Mouse (Mus musculus): ENCODE measurements at regions not wholly inside any gene's neighbourhood (a gene's known extent, or its start where the extent isn't known, plus 50 kb on each side); places are given as distances from the start of the nearest gene placed in this dataset.
A peak's percentile ranks its signal among the peaks of the same experiment; 100 is the strongest.

GRCm38 (mm10) chr6:127330015-127330705 is 116.5 kb upstream of the Parp11 start:
- Histone ChIP-seq H3K9ac (ENCODE audit: low read length) (peak overlapping the region; percentile 82), H3K4me3 (ENCODE audit: low read length) (peak overlapping the region; percentile 57), H3K4me1 (ENCODE audit: control insufficient read depth, insufficient read depth, low read length) (peaks cover 37% of the 10 kb centered on the region), H3K4me2 (ENCODE audit: low read depth, low read length) (peak overlapping the region; percentile 82), H3K36me3 (ENCODE audit: control insufficient read depth, insufficient read depth) (no peaks in the 10 kb centered on the region), H3K9me3 (replicated peaks; ENCODE audit: control insufficient read depth, low read length) (no peaks in the 10 kb centered on the region), H3K27ac (ENCODE audit: low read length) (peak overlapping the region; percentile 98), H3K27me3 (ENCODE audit: control insufficient read depth, insufficient read depth, low read length) (no peaks in the 10 kb centered on the region)
- ATAC-seq (replicated peaks; ENCODE audit: extremely low read depth, insufficient read depth, low FRiP score) = peak; percentile 92
- under 1% methylated on average over 46 of the region's 46 CpGs for WGBS

DNA sequence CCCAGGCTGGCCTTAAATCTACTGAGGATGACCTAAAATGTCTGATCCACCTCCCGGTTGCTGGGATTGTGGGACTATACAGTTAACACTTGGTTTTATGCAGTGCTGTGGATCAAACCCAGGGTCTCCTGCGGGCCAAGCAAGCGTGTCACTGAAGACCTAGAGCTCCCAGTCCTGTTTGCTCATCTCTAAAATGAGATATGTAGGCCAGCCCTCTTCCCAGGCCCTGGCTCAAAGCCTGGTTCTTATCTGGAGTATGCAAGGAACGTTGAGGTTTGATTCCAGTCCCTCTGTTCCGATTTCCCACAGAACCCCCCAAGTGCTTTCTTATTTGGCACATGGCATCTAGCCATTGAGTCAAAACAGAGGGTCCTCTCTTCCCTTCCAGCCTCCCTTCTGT is 115.5 kb upstream of the Parp11 start:
- H3K4me2 ChIP-seq (ENCODE audit: low read depth, low read length) = peak overlapping the region; percentile 82; the same call in 1 of the 2 replicates

DNA sequence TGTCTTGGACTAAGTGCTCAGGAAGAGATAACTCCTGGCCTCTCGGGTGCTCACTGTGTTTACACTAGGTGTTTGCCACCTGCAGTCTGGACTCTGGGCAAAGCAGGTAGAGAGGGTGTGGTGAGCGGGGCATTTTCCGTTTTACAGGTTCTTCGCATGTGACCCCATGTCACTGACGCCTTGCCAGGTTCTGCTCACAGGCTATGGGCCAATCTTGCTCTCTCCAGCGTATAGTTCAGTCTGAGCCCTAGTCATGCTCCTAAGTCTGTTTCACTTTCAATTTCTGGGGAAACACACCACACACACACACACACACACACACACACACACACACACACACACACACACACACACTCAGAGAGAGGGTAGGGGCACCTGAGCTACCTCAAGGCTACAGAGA is 112.4 kb upstream of the Parp11 start:
- Histone ChIP-seq H3K4me3 (ENCODE audit: low read length) (no peak overlapping the region), H3K27ac (ENCODE audit: low read length) (no peak overlapping the region), H3K4me2 (ENCODE audit: low read depth, low read length) (no peak overlapping the region), H3K27me3 (ENCODE audit: control insufficient read depth, insufficient read depth, low read length) (no peaks in the 10 kb centered on the region), H3K36me3 (ENCODE audit: control insufficient read depth, insufficient read depth) (no peaks in the 10 kb centered on the region), H3K9ac (ENCODE audit: low read length) (no peak overlapping the region), H3K9me3 (replicated peaks; ENCODE audit: control insufficient read depth, low read length) (no peaks in the 10 kb centered on the region), H3K4me1 (ENCODE audit: control insufficient read depth, insufficient read depth, low read length) (peaks cover 52% of the 10 kb centered on the region)
- WGBS = 74% methylated on average over 6 of the region's 6 CpGs
- ATAC-seq (replicated peaks; ENCODE audit: extremely low read depth, insufficient read depth, low FRiP score) = no peak

More for the DNA sequence above, 115.5 kb upstream of the Parp11 start:
- WGBS = 28% methylated on average over 5 of the region's 5 CpGs
- Histone ChIP-seq H3K9ac (ENCODE audit: low read length) (peak overlapping the region; percentile 9; the same call in 1 of the 2 replicates), H3K27me3 (ENCODE audit: control insufficient read depth, insufficient read depth, low read length) (no peaks in the 10 kb centered on the region), H3K36me3 (ENCODE audit: control insufficient read depth, insufficient read depth) (no peaks in the 10 kb centered on the region), H3K9me3 (replicated peaks; ENCODE audit: control insufficient read depth, low read length) (no peaks in the 10 kb centered on the region), H3K27ac (ENCODE audit: low read length) (peak overlapping the region; percentile 98), H3K4me3 (ENCODE audit: low read length) (no peak overlapping the region), H3K4me1 (ENCODE audit: control insufficient read depth, insufficient read depth, low read length) (peaks cover 30% of the 10 kb centered on the region)
- ATAC-seq (replicated peaks; ENCODE audit: extremely low read depth, insufficient read depth, low FRiP score) = no peak

DNA sequence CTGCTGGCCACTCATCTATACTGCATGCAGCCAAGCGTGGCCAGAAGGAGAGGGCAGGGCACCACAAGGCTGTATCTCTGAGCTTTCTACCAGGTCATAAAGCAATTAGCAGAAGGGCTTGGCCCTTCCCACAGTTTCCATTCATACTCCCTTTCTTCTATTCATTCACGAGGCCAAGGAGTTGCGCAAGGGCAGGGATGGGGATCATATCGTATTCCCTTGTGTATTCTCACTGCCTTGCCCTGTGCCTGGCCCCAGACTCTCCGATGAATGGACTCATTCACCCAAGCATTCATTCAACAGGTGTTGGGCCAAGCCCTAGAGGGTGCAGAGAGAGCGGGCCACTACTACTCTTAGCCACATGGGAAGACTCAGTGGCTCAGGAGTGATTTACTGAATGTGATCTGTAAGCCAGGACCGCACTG is 111.2 kb upstream of the Parp11 start:
- no peaks in the 10 kb centered on the region for H3K9me3 ChIP-seq (replicated peaks; ENCODE audit: control insufficient read depth, low read length)
- H3K27ac ChIP-seq (ENCODE audit: low read length) = no peak overlapping the region
- no peaks in the 10 kb centered on the region for H3K36me3 ChIP-seq (ENCODE audit: control insufficient read depth, insufficient read depth)
- H3K9ac ChIP-seq (ENCODE audit: low read length) = no peak overlapping the region
- H3K4me2 ChIP-seq (ENCODE audit: low read depth, low read length) = no peak overlapping the region
- ATAC-seq (replicated peaks; ENCODE audit: extremely low read depth, insufficient read depth, low FRiP score) = no peak
- no peaks in the 10 kb centered on the region for H3K27me3 ChIP-seq (ENCODE audit: control insufficient read depth, insufficient read depth, low read length)
- no peak overlapping the region for H3K4me3 ChIP-seq (ENCODE audit: low read length)
- H3K4me1 ChIP-seq (ENCODE audit: control insufficient read depth, insufficient read depth, low read length) = peaks cover 49% of the 10 kb centered on the region
- WGBS = 78% methylated on average over 7 of the region's 7 CpGs

- WGBS = 60% methylated on average over 12 of the region's 12 CpGs
- H3K4me1 ChIP-seq (ENCODE audit: control insufficient read depth, insufficient read depth, low read length) = peaks cover 49% of the 10 kb centered on the region
- H3K9me3 ChIP-seq (replicated peaks; ENCODE audit: control insufficient read depth, low read length) = no peaks in the 10 kb centered on the region
- no peak for ATAC-seq (replicated peaks; ENCODE audit: extremely low read depth, insufficient read depth, low FRiP score)
- H3K9ac ChIP-seq (ENCODE audit: low read length) = no peak overlapping the region
- no peaks in the 10 kb centered on the region for H3K36me3 ChIP-seq (ENCODE audit: control insufficient read depth, insufficient read depth)
- H3K27ac ChIP-seq (ENCODE audit: low read length) = peak overlapping the region; percentile 32; the same call in 1 of the 2 replicates
- H3K4me2 ChIP-seq (ENCODE audit: low read depth, low read length) = peak overlapping the region; percentile 19; the same call in 1 of the 2 replicates
- H3K4me3 ChIP-seq (ENCODE audit: low read length) = no peak overlapping the region
- no peaks in the 10 kb centered on the region for H3K27me3 ChIP-seq (ENCODE audit: control insufficient read depth, insufficient read depth, low read length)
Measured at GRCm38 (mm10) chr6:127335996-127336660, 110.5 kb upstream of the Parp11 start.

DNA sequence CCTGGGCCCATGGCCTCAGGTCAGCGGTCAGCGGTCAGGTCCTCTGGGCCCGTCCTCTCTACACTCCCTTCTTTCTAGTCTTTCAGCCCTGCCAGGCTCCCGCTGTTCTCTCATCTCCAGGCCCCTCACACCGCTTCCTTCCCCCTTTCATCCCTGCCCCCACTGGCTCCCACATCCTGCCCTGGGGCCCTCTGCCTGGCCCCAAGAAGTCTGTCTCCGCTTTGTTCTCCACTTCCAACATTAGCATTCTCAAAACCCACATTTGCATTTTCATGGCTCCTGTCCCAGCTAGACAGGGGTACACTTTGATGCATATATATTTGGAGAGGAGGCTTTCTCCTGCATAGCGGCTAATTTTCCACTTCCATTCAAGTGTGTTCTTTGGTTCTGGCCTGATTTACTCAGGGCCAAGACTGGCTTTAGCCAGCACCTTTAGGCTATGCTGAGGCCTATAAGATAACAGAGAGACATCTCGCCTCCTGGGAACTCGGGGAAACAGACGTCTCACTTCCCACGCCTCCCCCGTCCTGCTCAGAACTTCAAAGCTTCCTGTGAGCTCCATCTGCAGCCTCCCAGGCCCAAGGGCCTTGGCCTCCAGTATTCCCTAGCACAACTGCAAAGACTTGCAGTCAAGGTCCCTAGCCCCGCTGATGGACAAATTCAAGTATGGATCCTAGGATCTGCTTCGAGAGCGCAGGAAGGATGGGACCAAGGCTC is 109.8 kb upstream of the Parp11 start:
- Histone ChIP-seq H3K27me3 (ENCODE audit: control insufficient read depth, insufficient read depth, low read length) (no peaks in the 10 kb centered on the region), H3K9me3 (replicated peaks; ENCODE audit: control insufficient read depth, low read length) (no peaks in the 10 kb centered on the region), H3K4me2 (ENCODE audit: low read depth, low read length) (peak overlapping the region; percentile 19; the same call in 1 of the 2 replicates), H3K36me3 (ENCODE audit: control insufficient read depth, insufficient read depth) (no peaks in the 10 kb centered on the region), H3K4me1 (ENCODE audit: control insufficient read depth, insufficient read depth, low read length) (peaks cover 47% of the 10 kb centered on the region), H3K9ac (ENCODE audit: low read length) (peak overlapping the region; percentile 3; the same call in 1 of the 2 replicates), H3K27ac (ENCODE audit: low read length) (peak overlapping the region; percentile 32), H3K4me3 (ENCODE audit: low read length) (no peak overlapping the region)
- peak; percentile 18; the same call in 1 of the 2 replicates for ATAC-seq (replicated peaks; ENCODE audit: extremely low read depth, insufficient read depth, low FRiP score)
- 44% methylated on average over 15 of the region's 15 CpGs for WGBS

DNA sequence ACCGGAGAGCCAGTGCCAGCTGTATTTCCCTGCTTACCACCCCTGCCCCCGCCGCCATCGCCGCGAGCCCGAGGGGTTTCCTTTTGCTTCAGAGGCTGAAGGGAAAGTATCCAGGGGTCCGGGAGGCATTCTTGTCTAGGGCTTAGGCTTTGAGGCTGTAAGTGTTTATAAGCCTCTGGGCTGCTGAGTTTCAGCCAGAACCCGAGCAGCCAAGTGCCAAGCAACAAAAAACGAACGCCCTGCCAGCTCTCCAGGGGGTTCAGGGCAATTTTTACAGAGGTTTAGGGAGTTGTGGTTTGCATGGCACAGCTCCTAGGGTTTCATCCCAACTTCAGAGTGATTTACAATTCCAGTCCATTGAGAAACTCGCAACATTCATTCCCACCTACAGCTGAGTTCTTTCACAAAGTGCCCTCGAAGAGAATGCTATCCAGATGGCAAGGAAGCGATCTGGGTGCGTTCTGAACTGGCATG is 109.2 kb upstream of the Parp11 start:
- no peak for ATAC-seq (replicated peaks; ENCODE audit: extremely low read depth, insufficient read depth, low FRiP score)
- no peaks in the 10 kb centered on the region for H3K27me3 ChIP-seq (ENCODE audit: control insufficient read depth, insufficient read depth, low read length)
- no peaks in the 10 kb centered on the region for H3K9me3 ChIP-seq (replicated peaks; ENCODE audit: control insufficient read depth, low read length)
- peak overlapping the region; percentile 3; the same call in 1 of the 2 replicates for H3K9ac ChIP-seq (ENCODE audit: low read length)
- H3K27ac ChIP-seq (ENCODE audit: low read length) = peak overlapping the region; percentile 1
- no peak overlapping the region for H3K4me2 ChIP-seq (ENCODE audit: low read depth, low read length)
- no peaks in the 10 kb centered on the region for H3K36me3 ChIP-seq (ENCODE audit: control insufficient read depth, insufficient read depth)
- no peak overlapping the region for H3K4me3 ChIP-seq (ENCODE audit: low read length)
- WGBS = 47% methylated on average over 15 of the region's 15 CpGs
- peaks cover 42% of the 10 kb centered on the region for H3K4me1 ChIP-seq (ENCODE audit: control insufficient read depth, insufficient read depth, low read length)

GRCm38 (mm10) chr6:127338412-127338811 is 108.2 kb upstream of the Parp11 start:
- H3K27me3 ChIP-seq (ENCODE audit: control insufficient read depth, insufficient read depth, low read length) = no peaks in the 10 kb centered on the region
- peak overlapping the region; percentile 43; the same call in 1 of the 2 replicates for H3K27ac ChIP-seq (ENCODE audit: low read length)
- no peak overlapping the region for H3K4me2 ChIP-seq (ENCODE audit: low read depth, low read length)
- no peak for ATAC-seq (replicated peaks; ENCODE audit: extremely low read depth, insufficient read depth, low FRiP score)
- H3K9me3 ChIP-seq (replicated peaks; ENCODE audit: control insufficient read depth, low read length) = no peaks in the 10 kb centered on the region
- H3K9ac ChIP-seq (ENCODE audit: low read length) = no peak overlapping the region
- peaks cover 42% of the 10 kb centered on the region for H3K4me1 ChIP-seq (ENCODE audit: control insufficient read depth, insufficient read depth, low read length)
- 19% methylated on average over 6 of the region's 6 CpGs for WGBS
- H3K4me3 ChIP-seq (ENCODE audit: low read length) = no peak overlapping the region
- no peaks in the 10 kb centered on the region for H3K36me3 ChIP-seq (ENCODE audit: control insufficient read depth, insufficient read depth)

Measured in heart, embryonic 16.5 days (tissue).